Mouse (Mus musculus): ENCODE measurements around the gene Tuft1. TPM values are rescaled to one million over a fixed set of nuclear protein-coding genes. Genes with fewer than 3 reads are reported as not detected.

The Tuft1 gene
- polyA plus RNA-seq, 1 experiment from 2014 or later = 17.0 TPM

GRCm38 (mm10) chr3:94613258-94613878 lies 45.3 kb downstream of the Tuft1 start:
- no peaks in the 10 kb centered on the region for H3K27me3 ChIP-seq (ENCODE audit: control insufficient read depth, insufficient read depth, low read length)
- H3K4me1 ChIP-seq (ENCODE audit: control insufficient read depth, insufficient read depth, low read length) = 0 out of 2 replicates have a peak, but pooled peaks cover 3% of the 10 kb centered on the region
- no peak overlapping the region for H3K4me2 ChIP-seq (ENCODE audit: low read depth, low read length)
- no peaks in the 10 kb centered on the region for H3K36me3 ChIP-seq (ENCODE audit: control insufficient read depth, insufficient read depth, low read length)
- no peak for ATAC-seq (ENCODE audit: insufficient read depth, low FRiP score)
- WGBS = 66% methylated on average over 7 of the region's 7 CpGs
- H3K4me3 ChIP-seq (replicated peaks; ENCODE audit: low read length) = no peak overlapping the region
- H3K9ac ChIP-seq (ENCODE audit: low read length) = no peak overlapping the region
- H3K27ac ChIP-seq (ENCODE audit: low read length) = no peak overlapping the region
- H3K9me3 ChIP-seq (replicated peaks; ENCODE audit: control insufficient read depth, low read length) = no peaks in the 10 kb centered on the region

- Histone ChIP-seq H3K9ac (ENCODE audit: low read length) (no peak overlapping the region), H3K9me3 (replicated peaks; ENCODE audit: control insufficient read depth, low read length) (no peaks in the 10 kb centered on the region), H3K27me3 (ENCODE audit: control insufficient read depth, insufficient read depth, low read length) (no peaks in the 10 kb centered on the region), H3K4me1 (ENCODE audit: control insufficient read depth, insufficient read depth, low read length) (0 out of 2 replicates have a peak, but pooled peaks cover 3% of the 10 kb centered on the region), H3K27ac (ENCODE audit: low read length) (0 out of 2 replicates have a peak overlapping the region, but pooled peaks have one; percentile 50), H3K36me3 (ENCODE audit: control insufficient read depth, insufficient read depth, low read length) (no peaks in the 10 kb centered on the region), H3K4me2 (ENCODE audit: low read depth, low read length) (no peak overlapping the region), H3K4me3 (replicated peaks; ENCODE audit: low read length) (no peak overlapping the region)
- WGBS = 77% methylated on average over 1 of the region's 1 CpGs
- ATAC-seq (ENCODE audit: insufficient read depth, low FRiP score) = no peak
Measured at GRCm38 (mm10) chr3:94612274-94612673, 46.4 kb downstream of the Tuft1 start.

- no peak overlapping the region for H3K4me3 ChIP-seq (replicated peaks; ENCODE audit: low read length)
- 0 out of 2 replicates have a peak, but pooled peaks cover 3% of the 10 kb centered on the region for H3K4me1 ChIP-seq (ENCODE audit: control insufficient read depth, insufficient read depth, low read length)
- no peaks in the 10 kb centered on the region for H3K9me3 ChIP-seq (replicated peaks; ENCODE audit: control insufficient read depth, low read length)
- H3K27ac ChIP-seq (ENCODE audit: low read length) = 0 out of 2 replicates have a peak overlapping the region, but pooled peaks have one; percentile 50
- no peak overlapping the region for H3K9ac ChIP-seq (ENCODE audit: low read length)
- H3K36me3 ChIP-seq (ENCODE audit: control insufficient read depth, insufficient read depth, low read length) = no peaks in the 10 kb centered on the region
- H3K27me3 ChIP-seq (ENCODE audit: control insufficient read depth, insufficient read depth, low read length) = no peaks in the 10 kb centered on the region
- no peak overlapping the region for H3K4me2 ChIP-seq (ENCODE audit: low read depth, low read length)
- WGBS = 70% methylated on average over 5 of the region's 5 CpGs
- no peak for ATAC-seq (ENCODE audit: insufficient read depth, low FRiP score)
Measured at GRCm38 (mm10) chr3:94611834-94612233, 46.8 kb downstream of the Tuft1 start.

GRCm38 (mm10) chr3:94611343-94611742 lies 47.3 kb downstream of the Tuft1 start:
- Histone ChIP-seq H3K9me3 (replicated peaks; ENCODE audit: control insufficient read depth, low read length) (no peaks in the 10 kb centered on the region), H3K4me1 (ENCODE audit: control insufficient read depth, insufficient read depth, low read length) (0 out of 2 replicates have a peak, but pooled peaks cover 3% of the 10 kb centered on the region), H3K4me2 (ENCODE audit: low read depth, low read length) (no peak overlapping the region), H3K27ac (ENCODE audit: low read length) (peak overlapping the region; percentile 65; the same call in 1 of the 2 replicates), H3K27me3 (ENCODE audit: control insufficient read depth, insufficient read depth, low read length) (no peaks in the 10 kb centered on the region), H3K36me3 (ENCODE audit: control insufficient read depth, insufficient read depth, low read length) (no peaks in the 10 kb centered on the region), H3K9ac (ENCODE audit: low read length) (no peak overlapping the region), H3K4me3 (replicated peaks; ENCODE audit: low read length) (no peak overlapping the region)
- no peak for ATAC-seq (ENCODE audit: insufficient read depth, low FRiP score)
- 55% methylated on average over 4 of the region's 4 CpGs for WGBS

- ATAC-seq (ENCODE audit: insufficient read depth, low FRiP score) = no peak
Measured at GRCm38 (mm10) chr3:94610581-94610980, 48.1 kb downstream of the Tuft1 start.

GRCm38 (mm10) chr3:94609621-94610020 lies 49.1 kb downstream of the Tuft1 start:
- no peak for ATAC-seq (ENCODE audit: insufficient read depth, low FRiP score)
- Histone ChIP-seq H3K9ac (ENCODE audit: low read length) (no peak overlapping the region), H3K27me3 (ENCODE audit: control insufficient read depth, insufficient read depth, low read length) (no peaks in the 10 kb centered on the region), H3K4me2 (ENCODE audit: low read depth, low read length) (no peak overlapping the region), H3K4me3 (replicated peaks; ENCODE audit: low read length) (no peak overlapping the region), H3K36me3 (ENCODE audit: control insufficient read depth, insufficient read depth, low read length) (no peaks in the 10 kb centered on the region), H3K27ac (ENCODE audit: low read length) (no peak overlapping the region), H3K4me1 (ENCODE audit: control insufficient read depth, insufficient read depth, low read length) (0 out of 2 replicates have a peak, but pooled peaks cover 3% of the 10 kb centered on the region), H3K9me3 (replicated peaks; ENCODE audit: control insufficient read depth, low read length) (no peaks in the 10 kb centered on the region)
- 93% methylated on average over 3 of the region's 3 CpGs for WGBS

More at GRCm38 (mm10) chr3:94610581-94610980, 48.1 kb downstream of the Tuft1 start:
- Histone ChIP-seq H3K9me3 (replicated peaks; ENCODE audit: control insufficient read depth, low read length) (no peaks in the 10 kb centered on the region), H3K4me3 (replicated peaks; ENCODE audit: low read length) (no peak overlapping the region), H3K9ac (ENCODE audit: low read length) (no peak overlapping the region), H3K36me3 (ENCODE audit: control insufficient read depth, insufficient read depth, low read length) (no peaks in the 10 kb centered on the region), H3K27me3 (ENCODE audit: control insufficient read depth, insufficient read depth, low read length) (no peaks in the 10 kb centered on the region), H3K4me2 (ENCODE audit: low read depth, low read length) (no peak overlapping the region), H3K27ac (ENCODE audit: low read length) (peak overlapping the region; percentile 65), H3K4me1 (ENCODE audit: control insufficient read depth, insufficient read depth, low read length) (0 out of 2 replicates have a peak, but pooled peaks cover 3% of the 10 kb centered on the region)
- WGBS = 70% methylated on average over 2 of the region's 2 CpGs

GRCm38 (mm10) chr3:94601959-94602358 lies 56.7 kb downstream of the Tuft1 start:
- no peak overlapping the region for H3K9ac ChIP-seq (ENCODE audit: low read length)
- no peaks in the 10 kb centered on the region for H3K9me3 ChIP-seq (replicated peaks; ENCODE audit: control insufficient read depth, low read length)
- 0% methylated on average over 4 of the region's 4 CpGs for WGBS
- no peak overlapping the region for H3K27ac ChIP-seq (ENCODE audit: low read length)
- H3K27me3 ChIP-seq (ENCODE audit: control insufficient read depth, insufficient read depth, low read length) = no peaks in the 10 kb centered on the region
- no peak overlapping the region for H3K4me2 ChIP-seq (ENCODE audit: low read depth, low read length)
- no peak for ATAC-seq (ENCODE audit: insufficient read depth, low FRiP score)
- H3K4me3 ChIP-seq (replicated peaks; ENCODE audit: low read length) = no peak overlapping the region
- no peaks in the 10 kb centered on the region for H3K4me1 ChIP-seq (ENCODE audit: control insufficient read depth, insufficient read depth, low read length)
- no peaks in the 10 kb centered on the region for H3K36me3 ChIP-seq (ENCODE audit: control insufficient read depth, insufficient read depth, low read length)

GRCm38 (mm10) chr3:94597224-94597779 lies 61.4 kb downstream of the Tuft1 start:
- Histone ChIP-seq H3K4me2 (ENCODE audit: low read depth, low read length) (no peak overlapping the region), H3K4me1 (ENCODE audit: control insufficient read depth, insufficient read depth, low read length) (no peaks in the 10 kb centered on the region), H3K4me3 (replicated peaks; ENCODE audit: low read length) (no peak overlapping the region), H3K36me3 (ENCODE audit: control insufficient read depth, insufficient read depth, low read length) (no peaks in the 10 kb centered on the region), H3K27me3 (ENCODE audit: control insufficient read depth, insufficient read depth, low read length) (no peaks in the 10 kb centered on the region), H3K27ac (ENCODE audit: low read length) (no peak overlapping the region), H3K9ac (ENCODE audit: low read length) (no peak overlapping the region), H3K9me3 (replicated peaks; ENCODE audit: control insufficient read depth, low read length) (no peaks in the 10 kb centered on the region)
- ATAC-seq (ENCODE audit: insufficient read depth, low FRiP score) = no peak
- 25% methylated on average over 3 of the region's 3 CpGs for WGBS

- WGBS = 85% methylated on average over 6 of the region's 6 CpGs
- H3K9me3 ChIP-seq (replicated peaks; ENCODE audit: control insufficient read depth, low read length) = no peaks in the 10 kb centered on the region
Measured at GRCm38 (mm10) chr3:94595871-94596287, 62.8 kb downstream of the Tuft1 start.

More at GRCm38 (mm10) chr3:94595871-94596287, 62.8 kb downstream of the Tuft1 start:
- no peaks in the 10 kb centered on the region for H3K27me3 ChIP-seq (ENCODE audit: control insufficient read depth, insufficient read depth, low read length)
- no peak overlapping the region for H3K4me2 ChIP-seq (ENCODE audit: low read depth, low read length)
- no peak overlapping the region for H3K4me3 ChIP-seq (replicated peaks; ENCODE audit: low read length)
- H3K27ac ChIP-seq (ENCODE audit: low read length) = no peak overlapping the region
- ATAC-seq (ENCODE audit: insufficient read depth, low FRiP score) = no peak
- H3K36me3 ChIP-seq (ENCODE audit: control insufficient read depth, insufficient read depth, low read length) = no peaks in the 10 kb centered on the region
- no peak overlapping the region for H3K9ac ChIP-seq (ENCODE audit: low read length)
- H3K4me1 ChIP-seq (ENCODE audit: control insufficient read depth, insufficient read depth, low read length) = no peaks in the 10 kb centered on the region
